Mouse (Mus musculus): Measurements from ENCODE around the gene Ptprd. TPM values are rescaled to one million over a fixed set of nuclear protein-coding genes. Genes with fewer than 3 reads are reported as not detected.

Gene Ptprd
- polyA plus RNA-seq, 1 experiment from 2014 or later = 13.8 TPM

DNA sequence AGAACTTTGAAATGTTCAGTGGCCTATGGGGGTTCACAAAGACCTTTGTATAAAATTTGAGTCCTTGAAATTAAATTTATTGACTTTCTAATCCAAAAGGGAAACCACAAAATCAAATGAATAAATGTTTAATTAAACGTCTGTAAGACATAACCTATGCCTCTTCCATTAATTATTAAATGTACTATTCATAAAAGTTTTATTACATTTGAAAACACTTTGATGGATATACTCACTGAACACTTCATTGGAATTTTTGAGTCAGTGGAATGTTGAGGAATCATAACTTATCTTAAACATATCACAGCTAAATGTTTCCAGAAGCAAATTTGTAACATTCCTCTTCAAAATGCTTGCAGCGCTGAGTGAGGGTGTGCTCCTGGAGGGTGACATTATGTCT lies 1551.6 kb downstream of the Ptprd start:
- Histone ChIP-seq H3K4me2 (replicated peaks; ENCODE audit: low read depth) (no peak overlapping the region), H3K36me3 (ENCODE audit: control insufficient read depth, insufficient read depth) (no peaks in the 10 kb centered on the region), H3K4me1 (replicated peaks; ENCODE audit: control insufficient read depth, insufficient read depth, low read length) (no peaks in the 10 kb centered on the region), H3K27ac (ENCODE audit: low read depth, low read length) (no peak overlapping the region), H3K27me3 (replicated peaks; ENCODE audit: control insufficient read depth, insufficient read depth, low read length) (no peaks in the 10 kb centered on the region), H3K4me3 (ENCODE audit: low read depth, low read length) (no peak overlapping the region), H3K9me3 (ENCODE audit: control insufficient read depth) (no peaks in the 10 kb centered on the region), H3K9ac (ENCODE audit: low read depth, low read length) (no peak overlapping the region)
- no peak for ATAC-seq
- WGBS = 63% methylated on average over 2 of the region's 2 CpGs
- no peak for TF ChIP-seq CTCF (IDR thresholded peaks at IDR 0.05; ENCODE audit: low read depth)

GRCm38 (mm10) chr4:76656734-76657133 lies 1555.0 kb downstream of the Ptprd start:
- no peaks in the 10 kb centered on the region for H3K4me1 ChIP-seq (replicated peaks; ENCODE audit: control insufficient read depth, insufficient read depth, low read length)
- TF ChIP-seq CTCF (IDR thresholded peaks at IDR 0.05; ENCODE audit: low read depth) = no peak
- ATAC-seq = no peak
- H3K4me3 ChIP-seq (ENCODE audit: low read depth, low read length) = no peak overlapping the region
- 72% methylated on average over 3 of the region's 3 CpGs for WGBS
- no peak overlapping the region for H3K9ac ChIP-seq (ENCODE audit: low read depth, low read length)
- H3K36me3 ChIP-seq (ENCODE audit: control insufficient read depth, insufficient read depth) = no peaks in the 10 kb centered on the region
- no peak overlapping the region for H3K27ac ChIP-seq (ENCODE audit: low read depth, low read length)
- H3K4me2 ChIP-seq (replicated peaks; ENCODE audit: low read depth) = no peak overlapping the region
- H3K9me3 ChIP-seq (ENCODE audit: control insufficient read depth) = no peaks in the 10 kb centered on the region
- H3K27me3 ChIP-seq (replicated peaks; ENCODE audit: control insufficient read depth, insufficient read depth, low read length) = no peaks in the 10 kb centered on the region

DNA sequence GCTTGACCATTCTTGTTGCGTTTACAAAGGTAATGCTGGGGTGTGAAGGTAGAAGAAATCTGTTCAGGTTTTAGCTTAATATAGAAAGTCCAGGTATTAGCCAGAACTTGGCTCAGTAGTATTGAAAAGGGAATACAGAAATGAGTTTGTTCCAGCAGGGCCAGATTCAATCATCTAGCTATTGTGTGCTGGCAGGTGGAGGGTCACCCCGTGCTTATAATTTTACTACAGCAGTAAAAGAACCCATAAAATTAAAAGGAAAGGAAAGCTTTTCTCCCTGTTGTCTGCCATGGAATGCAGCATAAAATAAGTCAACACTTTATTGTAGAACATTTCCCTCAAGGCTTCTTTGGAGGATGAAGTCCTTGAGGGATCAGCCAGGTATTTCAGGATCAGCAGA lies 1558.8 kb downstream of the Ptprd start:
- no peaks in the 10 kb centered on the region for H3K27me3 ChIP-seq (replicated peaks; ENCODE audit: control insufficient read depth, insufficient read depth, low read length)
- 67% methylated on average over 2 of the region's 2 CpGs for WGBS

DNA sequence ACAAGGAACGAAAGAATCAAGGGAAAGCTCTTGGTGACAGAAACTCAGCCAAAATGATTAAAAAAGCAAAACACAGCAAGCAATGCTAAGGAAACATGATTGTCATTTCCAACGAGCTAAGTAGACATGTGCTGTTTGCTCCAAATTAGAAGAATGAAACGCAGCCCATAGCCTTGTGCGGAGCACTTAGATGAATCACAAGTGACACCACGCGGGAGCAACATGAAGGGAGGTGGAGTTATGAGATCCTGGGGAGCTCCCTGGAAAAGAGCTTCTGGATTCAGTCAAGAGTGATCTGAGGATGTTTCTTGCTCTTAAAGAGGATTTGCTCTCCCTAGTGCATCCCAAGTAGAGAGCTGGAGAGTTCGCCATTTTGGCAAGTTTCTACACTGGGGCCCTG lies 1590.0 kb downstream of the Ptprd start:
- WGBS = 64% methylated on average over 7 of the region's 7 CpGs
- H3K4me2 ChIP-seq (replicated peaks; ENCODE audit: low read depth) = no peak overlapping the region
- no peak overlapping the region for H3K4me3 ChIP-seq (ENCODE audit: low read depth, low read length)
- H3K9me3 ChIP-seq (ENCODE audit: control insufficient read depth) = no peaks in the 10 kb centered on the region
- H3K4me1 ChIP-seq (replicated peaks; ENCODE audit: control insufficient read depth, insufficient read depth, low read length) = no peaks in the 10 kb centered on the region
- H3K27ac ChIP-seq (ENCODE audit: low read depth, low read length) = no peak overlapping the region
- no peaks in the 10 kb centered on the region for H3K36me3 ChIP-seq (ENCODE audit: control insufficient read depth, insufficient read depth)
- no peak overlapping the region for H3K9ac ChIP-seq (ENCODE audit: low read depth, low read length)
- no peak for TF ChIP-seq CTCF (IDR thresholded peaks at IDR 0.05; ENCODE audit: low read depth)
- H3K27me3 ChIP-seq (replicated peaks; ENCODE audit: control insufficient read depth, insufficient read depth, low read length) = no peaks in the 10 kb centered on the region
- no peak for ATAC-seq

More for the DNA sequence above, 1558.8 kb downstream of the Ptprd start:
- Histone ChIP-seq H3K27ac (ENCODE audit: low read depth, low read length) (no peak overlapping the region), H3K9me3 (ENCODE audit: control insufficient read depth) (no peaks in the 10 kb centered on the region), H3K9ac (ENCODE audit: low read depth, low read length) (no peak overlapping the region), H3K36me3 (ENCODE audit: control insufficient read depth, insufficient read depth) (no peaks in the 10 kb centered on the region), H3K4me2 (replicated peaks; ENCODE audit: low read depth) (no peak overlapping the region), H3K4me1 (replicated peaks; ENCODE audit: control insufficient read depth, insufficient read depth, low read length) (no peaks in the 10 kb centered on the region), H3K4me3 (ENCODE audit: low read depth, low read length) (no peak overlapping the region)
- ATAC-seq = no peak
- TF ChIP-seq CTCF (IDR thresholded peaks at IDR 0.05; ENCODE audit: low read depth) = no peak

- no peak for TF ChIP-seq CTCF (IDR thresholded peaks at IDR 0.05; ENCODE audit: low read depth)
- H3K4me3 ChIP-seq (ENCODE audit: low read depth, low read length) = no peak overlapping the region
- H3K9ac ChIP-seq (ENCODE audit: low read depth, low read length) = no peak overlapping the region
- no peaks in the 10 kb centered on the region for H3K27me3 ChIP-seq (replicated peaks; ENCODE audit: control insufficient read depth, insufficient read depth, low read length)
- H3K4me2 ChIP-seq (replicated peaks; ENCODE audit: low read depth) = no peak overlapping the region
- no peaks in the 10 kb centered on the region for H3K36me3 ChIP-seq (ENCODE audit: control insufficient read depth, insufficient read depth)
- WGBS = 91% methylated on average over 6 of the region's 6 CpGs
- H3K27ac ChIP-seq (ENCODE audit: low read depth, low read length) = no peak overlapping the region
- no peaks in the 10 kb centered on the region for H3K9me3 ChIP-seq (ENCODE audit: control insufficient read depth)
- no peak for ATAC-seq
- H3K4me1 ChIP-seq (replicated peaks; ENCODE audit: control insufficient read depth, insufficient read depth, low read length) = no peaks in the 10 kb centered on the region
Measured at GRCm38 (mm10) chr4:76616614-76617013, 1595.1 kb downstream of the Ptprd start.

GRCm38 (mm10) chr4:76608246-76608645 lies 1603.5 kb downstream of the Ptprd start:
- no peak for ATAC-seq
- no peaks in the 10 kb centered on the region for H3K4me1 ChIP-seq (replicated peaks; ENCODE audit: control insufficient read depth, insufficient read depth, low read length)
- H3K27me3 ChIP-seq (replicated peaks; ENCODE audit: control insufficient read depth, insufficient read depth, low read length) = no peaks in the 10 kb centered on the region
- H3K4me3 ChIP-seq (ENCODE audit: low read depth, low read length) = no peak overlapping the region
- no peak overlapping the region for H3K9ac ChIP-seq (ENCODE audit: low read depth, low read length)
- H3K4me2 ChIP-seq (replicated peaks; ENCODE audit: low read depth) = no peak overlapping the region
- no peaks in the 10 kb centered on the region for H3K9me3 ChIP-seq (ENCODE audit: control insufficient read depth)
- H3K36me3 ChIP-seq (ENCODE audit: control insufficient read depth, insufficient read depth) = no peaks in the 10 kb centered on the region
- no peak for TF ChIP-seq CTCF (IDR thresholded peaks at IDR 0.05; ENCODE audit: low read depth)
- 55% methylated on average over 7 of the region's 7 CpGs for WGBS
- H3K27ac ChIP-seq (ENCODE audit: low read depth, low read length) = no peak overlapping the region

DNA sequence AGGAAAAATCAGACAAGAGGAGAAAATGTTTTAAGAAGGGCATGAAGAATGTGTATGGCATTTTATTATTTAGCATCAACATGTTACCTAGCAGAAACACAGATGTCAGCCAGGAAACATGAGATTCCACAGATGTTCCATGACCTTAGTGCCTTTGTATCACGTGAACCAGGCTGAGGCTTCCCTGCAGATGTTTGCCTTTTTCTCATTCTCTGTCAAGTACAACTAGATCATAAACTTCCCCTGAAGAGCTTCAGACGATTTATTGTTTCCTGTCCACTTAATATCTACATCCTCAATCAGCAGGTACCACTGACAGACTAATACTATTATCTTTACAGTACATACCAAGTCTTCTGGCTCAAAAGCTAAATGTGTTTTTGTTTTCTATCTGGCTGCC lies 1605.0 kb downstream of the Ptprd start:
- no peaks in the 10 kb centered on the region for H3K9me3 ChIP-seq (ENCODE audit: control insufficient read depth)
- TF ChIP-seq CTCF (IDR thresholded peaks at IDR 0.05; ENCODE audit: low read depth) = no peak
- H3K36me3 ChIP-seq (ENCODE audit: control insufficient read depth, insufficient read depth) = no peaks in the 10 kb centered on the region
- no peak overlapping the region for H3K27ac ChIP-seq (ENCODE audit: low read depth, low read length)
- no peak overlapping the region for H3K4me3 ChIP-seq (ENCODE audit: low read depth, low read length)
- H3K9ac ChIP-seq (ENCODE audit: low read depth, low read length) = no peak overlapping the region
- ATAC-seq = no peak
- WGBS = 21% methylated on average over 2 of the region's 2 CpGs
- no peaks in the 10 kb centered on the region for H3K4me1 ChIP-seq (replicated peaks; ENCODE audit: control insufficient read depth, insufficient read depth, low read length)
- H3K27me3 ChIP-seq (replicated peaks; ENCODE audit: control insufficient read depth, insufficient read depth, low read length) = no peaks in the 10 kb centered on the region
- no peak overlapping the region for H3K4me2 ChIP-seq (replicated peaks; ENCODE audit: low read depth)
